Mouse (Mus musculus): ENCODE measurements at regions not wholly inside any gene's neighbourhood (a gene's known extent, or its start where the extent isn't known, plus 50 kb on each side); places are given as distances from the start of the nearest gene placed in this dataset.

DNA sequence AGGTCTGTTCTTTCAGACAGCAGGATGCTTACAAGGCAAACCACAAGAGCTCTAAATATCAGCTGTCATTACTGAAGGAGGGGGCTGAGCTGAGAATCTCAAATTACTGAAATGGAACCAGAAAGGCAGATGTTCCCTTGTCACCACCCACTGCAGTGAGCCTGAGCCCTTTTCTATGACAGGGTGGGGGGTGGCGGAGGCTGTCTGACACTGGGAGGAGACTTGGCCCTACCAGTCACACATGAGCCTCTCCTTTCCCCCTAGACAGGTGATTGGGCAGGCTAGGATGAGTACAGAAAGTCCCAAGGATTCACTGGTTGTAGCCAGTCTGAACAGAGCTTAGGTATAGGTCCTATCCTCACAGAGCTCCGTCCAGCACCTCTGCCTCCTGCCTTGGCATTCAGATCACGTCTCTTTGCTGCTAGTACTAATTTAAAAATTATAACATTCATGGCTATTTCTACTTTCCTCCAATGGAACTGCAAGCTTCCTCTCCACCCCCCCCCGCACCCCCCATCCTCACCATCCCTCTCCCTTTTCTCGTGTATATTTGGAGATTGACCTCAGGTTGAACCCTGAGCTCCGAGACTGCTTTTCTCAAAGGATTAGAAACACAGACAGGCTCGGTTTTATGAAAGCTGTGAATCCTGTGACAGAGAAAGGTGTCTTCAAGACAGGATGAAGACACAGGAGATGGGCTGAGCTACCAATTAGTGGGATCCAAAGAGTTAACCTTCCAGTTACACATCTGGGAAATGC, 590.2 kb upstream of the Sox11 start:
- TF ChIP-seq POLR2A (IDR thresholded peaks at IDR 0.05; ENCODE audit: borderline replicate concordance, insufficient read depth, low read length) = no peak
- no peak for TF ChIP-seq CTCF (IDR thresholded peaks at IDR 0.05; ENCODE audit: borderline replicate concordance, insufficient read depth, low read depth, low read length)
